Comparison of ENCODE assay signal across 8 mouse cellular contexts in the genomic region with DNA sequence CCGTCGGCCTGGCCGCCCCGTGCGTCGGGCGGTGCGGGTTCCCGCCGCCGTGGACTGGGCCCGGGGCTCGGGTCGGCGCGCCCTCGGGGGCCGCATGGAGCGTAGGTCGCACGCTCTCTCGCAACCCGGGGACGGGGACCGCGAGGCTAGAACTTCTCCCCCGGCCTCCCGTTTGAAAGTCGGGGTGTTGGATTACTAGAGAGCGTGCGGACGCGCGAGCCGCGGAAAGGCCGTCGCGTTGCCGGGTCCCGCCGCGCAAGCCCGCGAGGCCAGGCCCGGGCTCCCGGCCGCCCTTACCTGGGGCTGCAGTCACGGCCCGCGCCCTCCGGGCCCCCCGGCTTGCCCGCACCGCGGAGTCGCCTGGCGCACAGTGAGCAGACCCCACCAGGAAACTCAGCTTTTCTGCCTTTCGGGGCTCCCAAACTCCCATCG. TPM values are rescaled to one million over a fixed set of nuclear protein-coding genes. Genes with fewer than 3 reads are reported as not detected.
DNase-seq lines count a peak whose midpoint lies in the region; ATAC-seq and TF ChIP-seq lines count a peak whose summit lies in the region.

No protein-coding gene starts in this region.

- peak overlapping the region; percentile 75 for H3K4me2 ChIP-seq in intestine, postnatal 0 days (replicated peaks; ENCODE audit: low read depth)
- peak overlapping the region; percentile 89 for H3K4me2 ChIP-seq in liver, embryonic 13.5 days
- H3K4me2 ChIP-seq in neural tube, embryonic 12.5 days (replicated peaks): peak overlapping the region; percentile 71

- peak overlapping the region; percentile 89 for H3K9ac ChIP-seq in intestine, postnatal 0 days (ENCODE audit: low read depth, low read length)
- H3K9ac ChIP-seq in liver, embryonic 13.5 days: peak overlapping the region; percentile 97
- H3K9ac ChIP-seq in neural tube, embryonic 12.5 days: peak overlapping the region; percentile 98

- H3K36me3 ChIP-seq in intestine, postnatal 0 days (ENCODE audit: control insufficient read depth, insufficient read depth): no peaks in the 10 kb centered on the region
- no peaks in the 10 kb centered on the region for H3K36me3 ChIP-seq in liver, embryonic 13.5 days
- no peaks in the 10 kb centered on the region for H3K36me3 ChIP-seq in neural tube, embryonic 12.5 days

- peaks cover 65% of the 10 kb centered on the region for H3K27me3 ChIP-seq in intestine, postnatal 0 days (replicated peaks; ENCODE audit: control insufficient read depth, insufficient read depth, low read length)
- H3K27me3 ChIP-seq in liver, embryonic 13.5 days: no peaks in the 10 kb centered on the region
- H3K27me3 ChIP-seq in neural tube, embryonic 12.5 days (replicated peaks): no peaks in the 10 kb centered on the region

- WGBS in intestine, postnatal 0 days: under 1% methylated on average over 53 of the region's 60 CpGs
- under 1% methylated on average over 60 of the region's 60 CpGs for WGBS in liver, embryonic 13.5 days (ENCODE audit: insufficient replicate concordance)
- WGBS in neural tube, embryonic 12.5 days: under 1% methylated on average over 60 of the region's 60 CpGs

- peak; percentile 34 for DNase-seq in 3T3-L1 (ENCODE audit: low read depth, low spot score)
- DNase-seq in adrenal gland, adult (ENCODE audit: inconsistent age in 2 of 2, low spot score in 1 of 2): peak; percentile 70 to 91
- peak; percentile 61 for DNase-seq in embryo, embryonic 9.5 days (ENCODE audit: extremely low spot score)
- peak; percentile 44 for DNase-seq in liver, embryonic 13.5 days
- peak; percentile 29 to 36 for DNase-seq in thymus, postnatal 10 days (ENCODE audit: low spot score in 2 of 2)

- H3K27ac ChIP-seq in intestine, postnatal 0 days (ENCODE audit: low read depth, low read length): peak overlapping the region; percentile 97
- peak overlapping the region; percentile 89 for H3K27ac ChIP-seq in liver, embryonic 13.5 days
- H3K27ac ChIP-seq in neural tube, embryonic 12.5 days: peak overlapping the region; percentile 96

- peak; percentile 10; the same call in 1 of the 2 replicates for ATAC-seq in granulocyte monocyte progenitor cell, adult 5-6 weeks (replicated peaks; ENCODE audit: poor library complexity, severe bottlenecking)
- ATAC-seq in intestine, postnatal 0 days: peak; percentile 28
- ATAC-seq in liver, embryonic 13.5 days (ENCODE audit: low read depth): peak; percentile 64
- ATAC-seq in neural tube, embryonic 12.5 days (ENCODE audit: low FRiP score, low read depth): peak; percentile 64

- no peaks in the 10 kb centered on the region for H3K9me3 ChIP-seq in intestine, postnatal 0 days (ENCODE audit: control insufficient read depth)
- H3K9me3 ChIP-seq in liver, embryonic 13.5 days (replicated peaks): no peaks in the 10 kb centered on the region
- H3K9me3 ChIP-seq in neural tube, embryonic 12.5 days: no peaks in the 10 kb centered on the region

- no peaks in the 10 kb centered on the region; the same call in 1 of the 2 replicates for H3K4me1 ChIP-seq in intestine, postnatal 0 days (replicated peaks; ENCODE audit: control insufficient read depth, insufficient read depth, low read length)
- H3K4me1 ChIP-seq in liver, embryonic 13.5 days (replicated peaks): peaks cover 47% of the 10 kb centered on the region
- H3K4me1 ChIP-seq in neural tube, embryonic 12.5 days: peaks cover 24% of the 10 kb centered on the region

- no peak for TF ChIP-seq CTCF in intestine, postnatal 0 days (IDR thresholded peaks at IDR 0.05; ENCODE audit: low read depth)

- H3K4me3 ChIP-seq in intestine, postnatal 0 days (ENCODE audit: low read depth, low read length): peak overlapping the region; percentile 78
- peak overlapping the region; percentile 95 for H3K4me3 ChIP-seq in liver, embryonic 13.5 days (replicated peaks)
- peak overlapping the region; percentile 91 for H3K4me3 ChIP-seq in neural tube, embryonic 12.5 days

RNA-seq across cellular contexts. Expression of a gene that starts 1.7 kb away (rescaled TPM):
- 76.5 and 83.0 TPM in 2 replicates for total RNA-seq in granulocyte monocyte progenitor cell, adult 5-6 weeks (2014; fragmentation: Nextera tagmentation)
- 178 and 213 TPM in 2 replicates for total RNA-seq in granulocyte monocyte progenitor cell, adult 5-6 weeks (2017)
- polyA plus RNA-seq in intestine, postnatal 0 days (2015; fragmentation: Nextera tagmentation; extraction: Ambion mirVana): 31.3 and 34.9 TPM in 2 replicates
- 74.7 and 93.0 TPM in 2 replicates for polyA plus RNA-seq in liver, embryonic 13.5 days (2015; fragmentation: Nextera tagmentation; extraction: Ambion mirVana)
- polyA plus RNA-seq in neural tube, embryonic 12.5 days (2016; fragmentation: Nextera tagmentation; extraction: Ambion mirVana): 133 and 136 TPM in 2 replicates

Comparison
In these comparisons a context has a peak if more than half of its experiments do, and no peak if none do; other contexts are left out.
1. Peak in every context shown above with its lines: DNase-seq, ATAC-seq, H3K4me3 ChIP-seq and H3K27ac ChIP-seq.
2. ATAC-seq: peak in every context shown above with its lines; median percentile 64 in liver, embryonic 13.5 days; 64 in neural tube, embryonic 12.5 days; 28 in intestine, postnatal 0 days; 10 in granulocyte monocyte progenitor cell, adult 5-6 weeks.